Mouse (Mus musculus) telencephalon, adult 2 months (tissue): ENCODE measurements around the gene Zfhx3.

Experiments
- DNase-seq: peaks from one replicate; pipeline ENCODE4 v3.0.0-alpha.2; 2011; ENCODE audit warnings: low read depth, low spot score

The Zfhx3 gene

DNA sequence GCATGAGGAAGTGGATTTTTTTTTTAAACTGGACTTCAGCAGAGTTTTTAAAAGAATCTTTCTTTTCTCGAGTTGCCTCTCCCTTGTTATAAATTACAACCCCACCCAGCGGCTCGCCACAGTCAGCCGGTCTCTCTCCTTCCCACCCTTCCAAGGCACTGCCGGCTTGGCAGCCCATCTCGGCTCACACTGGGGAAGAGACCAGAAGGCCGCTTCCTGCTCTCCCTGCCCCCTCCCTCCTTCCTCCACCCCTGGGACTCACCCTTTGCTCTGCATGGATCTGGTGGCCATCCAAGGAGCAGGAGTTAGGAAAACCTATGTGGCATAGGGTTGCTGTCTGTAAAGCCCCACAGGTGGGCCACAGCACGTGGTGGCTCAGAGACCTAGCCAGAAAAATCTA, 705.1 kb downstream of the Zfhx3 start:
- DNase-seq: no peak

DNA sequence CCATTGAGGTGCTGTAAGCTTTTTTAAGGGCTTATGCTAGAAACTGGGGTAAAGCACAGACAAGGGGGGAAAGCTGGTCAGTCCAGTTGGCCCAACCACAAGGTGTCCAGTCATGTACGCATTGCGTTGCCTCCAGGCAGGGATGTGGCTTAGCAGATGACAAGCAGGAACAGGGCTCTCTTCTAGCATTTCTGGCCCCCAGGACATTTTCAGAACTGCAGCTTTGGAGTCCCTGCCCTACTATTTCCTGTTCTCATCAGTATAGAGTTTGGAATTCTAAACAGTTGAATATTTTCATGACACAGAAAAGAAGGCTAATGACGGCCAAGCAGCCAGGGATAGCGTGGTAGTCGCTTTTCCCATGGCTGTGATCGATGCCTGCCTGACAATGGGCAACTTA, 706.5 kb downstream of the Zfhx3 start:
- DNase-seq: no peak

DNA sequence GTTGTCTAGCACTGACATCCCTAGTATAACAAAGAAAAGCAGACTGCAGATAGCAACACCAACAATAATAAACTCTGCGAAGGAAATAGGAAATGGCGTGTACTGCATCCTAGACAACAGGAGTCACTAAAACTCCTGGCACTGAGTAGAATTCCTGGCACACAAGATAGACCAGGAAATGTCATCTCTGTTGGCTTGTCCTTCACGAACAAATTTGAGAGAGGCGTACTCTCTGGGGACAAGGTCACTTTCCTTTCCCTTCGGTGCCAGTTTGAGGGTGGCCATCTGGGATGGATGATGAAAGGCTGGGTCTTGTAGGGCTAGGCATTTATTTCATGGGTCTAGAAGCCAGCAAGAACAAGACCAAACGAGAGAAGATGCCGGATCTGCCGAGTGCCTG, 708.4 kb downstream of the Zfhx3 start:
- DNase-seq: no peak

DNA sequence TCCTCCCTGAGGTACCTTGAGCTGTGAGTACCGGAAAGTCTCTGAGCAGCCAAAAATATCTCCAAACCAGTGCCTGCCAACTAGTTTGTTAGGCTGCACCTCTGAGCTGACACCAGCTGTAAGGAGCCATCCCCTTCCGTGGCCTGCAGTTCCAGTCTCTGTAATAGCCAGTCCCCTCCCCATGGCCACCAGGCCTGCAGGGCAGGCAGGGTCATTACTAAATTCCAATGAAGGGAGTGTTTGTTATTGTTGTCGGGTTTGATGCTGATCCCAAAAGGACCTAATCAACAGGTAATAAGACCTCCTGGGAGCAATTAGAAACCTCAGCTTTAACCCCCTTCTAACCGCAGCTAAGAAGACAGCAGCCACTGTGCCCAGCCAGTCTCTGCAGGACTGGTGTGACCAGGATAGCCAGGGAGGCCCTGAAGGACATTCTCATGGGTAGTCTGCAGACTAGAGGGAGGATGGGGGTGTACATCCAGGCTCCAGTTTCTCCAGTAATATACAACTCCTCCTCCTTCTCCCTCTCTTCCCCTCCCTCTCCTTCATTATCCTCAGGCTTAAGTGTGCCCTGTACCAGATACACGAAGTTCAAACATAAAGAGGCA, 719.1 kb downstream of the Zfhx3 start:
- DNase-seq: no peak

DNA sequence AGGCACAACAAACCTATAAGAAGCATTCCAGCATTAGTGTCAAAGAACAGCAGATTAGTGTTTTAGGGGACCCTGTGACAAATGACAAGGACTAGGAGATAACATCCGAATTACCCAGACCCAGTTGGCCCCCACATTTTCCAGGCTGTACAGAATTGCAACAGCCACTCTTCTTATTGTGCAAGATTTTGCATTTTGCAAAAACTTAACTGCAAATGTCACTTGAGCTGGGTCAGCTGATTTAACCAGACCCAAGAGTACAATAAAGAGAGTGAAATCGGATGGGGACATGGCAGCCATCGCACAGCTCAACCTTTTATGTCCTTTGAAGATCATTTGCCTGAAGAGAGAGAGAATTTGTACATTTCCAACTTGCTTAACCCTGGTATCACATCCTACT, 720.3 kb downstream of the Zfhx3 start:
- no peak for DNase-seq

DNA sequence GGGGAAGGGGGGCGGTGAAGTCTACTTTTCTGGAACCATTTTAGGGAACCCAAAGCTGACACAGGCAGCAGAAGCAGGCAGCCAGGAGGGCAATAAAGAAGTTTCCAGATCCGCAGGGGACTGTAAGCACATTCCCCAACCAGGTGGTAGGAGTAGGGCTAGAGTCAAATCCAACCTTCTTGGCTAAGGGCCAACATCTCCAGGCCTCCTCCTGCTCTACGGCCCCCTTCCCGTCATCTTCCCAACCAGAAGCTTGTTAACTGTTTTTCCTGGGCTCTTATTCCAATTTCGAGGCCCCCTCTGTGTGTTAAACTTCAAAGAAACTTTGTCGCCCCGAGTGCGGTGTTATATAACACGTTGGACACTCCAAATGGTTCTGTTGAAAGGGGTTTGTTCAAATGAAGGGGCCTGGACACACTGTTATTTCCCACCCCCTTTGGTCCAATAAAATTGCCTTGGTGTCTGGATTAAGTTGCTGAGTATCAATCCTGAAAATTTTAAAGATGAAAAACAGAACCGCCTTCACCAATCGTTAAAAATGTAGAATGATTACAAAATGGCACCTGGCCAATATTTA, 729.6 kb downstream of the Zfhx3 start:
- DNase-seq: no peak

DNA sequence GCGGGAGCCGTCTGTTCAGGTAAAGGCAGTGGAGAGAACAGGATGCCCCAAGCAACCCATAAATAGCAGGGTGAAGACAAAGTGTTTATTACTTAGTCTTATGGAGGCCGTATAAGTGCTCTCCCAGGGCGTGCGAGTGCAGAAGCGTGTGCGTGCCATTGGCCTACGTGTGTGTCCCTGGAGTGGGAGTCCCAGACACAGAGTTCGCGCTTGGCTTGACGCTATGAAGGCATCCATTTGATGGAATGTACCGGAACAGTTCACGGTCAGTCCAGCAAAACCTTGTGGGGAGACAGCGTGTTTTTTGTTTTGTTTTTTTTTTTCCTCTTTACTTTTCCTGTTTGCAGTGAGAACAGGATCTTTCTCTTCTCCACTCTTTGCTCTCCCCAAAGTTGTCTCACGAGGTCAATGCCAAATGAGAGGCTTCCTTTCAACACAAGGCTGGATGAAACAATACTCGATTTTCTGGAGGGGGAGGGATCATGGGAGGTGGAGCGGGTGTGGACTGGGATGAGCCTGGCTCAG, 732.6 kb downstream of the Zfhx3 start:
- DNase-seq: no peak

DNA sequence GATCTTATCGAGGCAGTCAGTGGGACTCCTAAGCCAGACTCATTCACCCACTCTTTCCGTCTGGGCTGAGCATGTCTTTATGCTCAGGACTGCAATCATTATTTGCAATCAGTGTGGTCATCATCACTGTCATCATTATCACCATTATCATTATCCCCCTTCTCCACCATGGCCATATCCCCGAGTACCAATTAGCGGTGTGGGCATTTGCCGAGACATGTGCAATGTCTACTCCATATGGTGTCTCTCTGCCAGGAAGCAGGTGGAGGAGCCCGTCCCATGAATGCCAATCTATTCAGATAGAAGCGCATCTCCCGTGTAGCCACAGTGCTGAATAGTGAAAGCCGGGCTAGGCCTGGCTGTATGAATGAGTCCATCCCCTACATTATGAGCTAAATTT, 747.2 kb downstream of the Zfhx3 start:
- no peak for DNase-seq

DNA sequence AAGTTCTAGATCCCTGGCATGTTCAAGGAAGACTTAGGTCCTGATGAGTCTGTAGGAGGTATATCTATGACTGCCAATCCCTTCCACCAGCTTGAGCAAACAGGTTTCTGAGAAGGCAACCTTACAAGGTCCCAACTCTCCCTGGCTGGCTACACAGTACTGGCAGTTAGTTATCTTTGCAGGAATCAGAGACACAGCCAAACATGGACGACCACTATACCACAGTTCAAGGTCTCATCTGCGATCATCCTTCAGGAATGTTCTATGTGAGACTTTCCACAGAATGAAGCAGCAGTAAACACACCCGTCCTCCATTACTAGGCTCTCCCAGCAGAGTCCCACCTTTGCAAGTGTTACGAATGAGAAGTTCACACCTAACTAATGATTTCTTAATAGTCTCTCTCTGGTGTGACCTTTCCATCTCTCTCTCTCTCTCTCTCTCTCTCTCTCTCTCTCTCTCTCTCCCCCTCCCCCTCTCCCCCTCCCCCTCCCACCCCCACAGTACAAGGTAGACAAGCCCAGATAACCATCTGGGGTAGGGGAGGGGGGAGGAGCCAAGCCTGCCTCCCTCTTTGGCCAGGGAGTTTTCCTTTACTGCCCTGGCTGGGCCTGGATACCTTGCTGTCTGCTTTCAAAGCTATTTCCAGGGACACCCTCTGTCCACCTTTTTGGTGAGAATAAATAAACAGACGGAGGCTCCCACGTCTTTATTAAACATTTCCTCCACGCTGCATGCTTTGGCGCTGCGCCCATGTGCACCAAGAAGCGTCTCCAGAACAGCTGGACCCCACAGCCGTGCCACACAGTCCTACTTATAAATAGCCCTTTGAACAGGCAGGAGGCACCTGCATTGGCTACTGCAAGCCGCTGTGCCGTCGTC, 748.4 kb downstream of the Zfhx3 start:
- no peak for DNase-seq

DNA sequence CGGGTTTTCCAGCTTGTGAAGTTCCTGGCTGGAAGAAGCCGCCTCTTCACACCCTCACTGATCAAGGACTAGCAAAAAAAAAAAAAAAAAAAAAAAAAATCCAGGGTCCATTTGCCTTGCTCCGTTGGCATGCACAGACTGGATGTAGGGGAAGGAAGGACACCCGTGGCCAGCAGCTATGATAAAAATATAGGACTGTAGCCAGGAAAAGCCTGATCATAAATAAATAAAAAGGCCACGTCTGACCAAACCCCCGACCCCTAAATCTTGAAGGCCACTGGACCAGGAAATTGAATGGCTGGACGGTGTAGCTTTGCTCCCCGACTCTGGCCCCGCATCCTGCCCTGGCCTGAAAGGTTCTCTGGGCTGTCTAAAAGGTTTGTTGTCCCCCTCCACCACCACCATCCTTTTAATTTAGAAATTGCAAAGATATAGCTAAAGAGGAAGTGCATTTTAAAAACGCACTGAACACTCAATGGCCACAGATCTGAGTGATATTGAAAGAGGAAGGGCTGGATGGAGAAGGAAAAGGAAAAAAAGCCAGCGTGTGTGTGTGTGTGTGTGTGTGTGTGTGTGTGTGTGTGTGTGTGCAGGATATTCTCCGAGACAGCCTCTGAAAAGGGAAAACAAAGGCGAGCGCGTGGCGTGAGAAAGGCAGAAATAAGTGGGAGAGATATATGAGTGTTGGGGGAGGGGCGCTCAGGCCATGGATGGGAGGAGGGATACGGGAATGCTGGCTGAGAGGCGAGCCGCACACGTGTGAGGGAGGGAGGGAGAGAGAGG, 749.2 kb downstream of the Zfhx3 start:
- DNase-seq: no peak

DNA sequence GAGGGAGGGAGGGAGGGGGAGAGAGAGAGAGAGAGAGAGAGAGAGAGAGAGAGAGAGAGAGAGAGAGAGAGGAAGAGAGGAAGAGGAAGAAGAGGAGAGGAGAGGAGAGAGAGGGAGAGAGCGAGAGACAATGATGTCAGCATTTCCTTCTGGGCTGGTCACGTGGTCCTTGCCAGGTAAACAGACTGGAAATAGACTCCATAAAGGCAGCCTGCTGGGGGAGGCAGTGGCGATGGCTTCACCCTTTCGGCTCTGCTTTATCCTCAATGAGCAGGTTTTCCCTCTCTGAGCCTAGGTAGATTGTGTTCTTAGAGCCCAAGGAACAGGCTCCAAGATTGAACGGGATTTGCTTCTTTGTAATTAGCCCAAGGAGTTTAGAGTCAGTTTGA, 749.8 kb downstream of the Zfhx3 start:
- no peak for DNase-seq

DNA sequence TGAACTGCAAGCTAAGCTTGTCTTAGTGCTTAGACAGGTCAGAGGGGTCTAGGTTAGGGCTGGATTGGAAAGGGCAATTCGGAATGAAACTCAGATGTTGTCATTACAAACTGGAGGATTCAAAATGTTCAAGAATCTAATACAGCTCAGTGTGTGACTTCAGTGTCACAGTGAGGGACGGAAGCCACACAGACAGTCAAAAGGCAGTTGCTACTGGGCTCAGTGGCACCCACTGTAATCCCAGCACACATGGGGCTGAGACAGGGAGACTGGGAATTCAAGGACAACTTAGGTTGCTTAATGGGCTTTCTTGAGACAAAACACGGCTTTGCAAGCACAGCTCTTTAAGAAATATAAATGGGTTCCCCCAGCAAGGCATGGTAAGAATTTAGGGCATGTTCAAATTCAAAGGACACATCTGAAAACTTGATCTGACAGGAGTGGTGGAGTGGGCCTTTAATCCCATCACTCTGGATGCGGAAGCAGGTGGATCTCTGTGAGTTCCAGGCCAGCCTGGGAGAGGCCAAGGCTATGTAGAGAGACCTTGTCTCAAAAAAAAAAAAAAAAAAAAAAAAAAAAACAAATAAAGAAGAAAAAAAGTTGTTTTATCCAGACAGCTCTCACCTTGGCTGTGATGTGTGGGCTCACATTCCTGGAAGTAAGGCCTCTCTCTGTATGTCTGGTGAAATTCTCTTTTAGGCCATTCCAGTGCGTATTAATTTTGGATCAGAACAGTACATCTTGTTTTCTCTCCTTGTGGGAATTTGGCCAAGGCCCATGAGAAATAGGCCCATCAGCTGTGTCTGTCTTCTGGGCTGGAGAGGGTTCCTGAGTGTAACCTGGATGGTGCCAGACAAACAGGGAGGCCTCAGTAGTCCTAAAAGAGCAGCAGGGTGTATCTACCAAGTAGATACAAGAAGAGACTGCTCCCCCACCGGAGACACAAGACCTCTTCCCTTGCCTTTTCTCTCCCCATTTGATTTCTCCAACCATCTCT, 750.5 kb downstream of the Zfhx3 start:
- DNase-seq: no peak

DNA sequence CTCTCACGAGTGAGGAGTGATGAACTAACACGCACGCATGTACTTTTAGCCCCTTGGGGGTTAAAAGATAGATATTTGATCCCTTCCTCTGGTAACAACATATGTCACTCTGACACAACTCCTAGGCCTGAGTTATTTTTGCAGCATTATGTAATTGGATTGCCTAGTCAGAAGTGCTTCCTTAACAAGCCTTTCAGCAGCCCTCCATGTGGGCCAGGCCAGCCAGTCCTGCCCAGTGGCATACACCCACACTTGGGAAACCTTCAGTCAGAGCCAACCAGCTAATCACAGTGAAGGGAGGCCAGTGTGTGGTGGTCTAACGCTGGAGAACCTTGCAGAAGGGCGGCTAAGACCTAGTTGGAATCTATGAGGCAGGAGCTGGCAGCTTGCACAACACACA, 751.4 kb downstream of the Zfhx3 start:
- no peak for DNase-seq

DNA sequence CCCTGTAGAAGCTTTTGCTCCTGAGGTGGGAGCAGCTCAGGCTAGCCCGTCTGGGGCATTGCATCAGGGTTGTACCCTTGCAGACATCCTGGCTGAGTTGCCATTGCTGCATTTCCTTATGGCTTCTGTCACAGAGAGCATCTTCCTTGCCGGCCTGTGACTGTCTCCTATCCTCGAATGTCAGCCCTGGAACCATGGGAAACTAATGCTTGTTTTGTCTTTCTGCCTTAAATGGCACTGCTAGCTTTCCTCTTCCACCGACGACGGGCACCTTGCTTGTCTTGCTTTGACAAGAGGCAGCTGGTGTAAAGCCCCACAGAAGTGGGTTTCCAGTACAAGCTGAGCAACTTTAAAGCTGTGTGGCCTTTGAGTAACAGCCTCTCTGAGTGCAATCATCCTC, 752.1 kb downstream of the Zfhx3 start:
- DNase-seq: no peak

DNA sequence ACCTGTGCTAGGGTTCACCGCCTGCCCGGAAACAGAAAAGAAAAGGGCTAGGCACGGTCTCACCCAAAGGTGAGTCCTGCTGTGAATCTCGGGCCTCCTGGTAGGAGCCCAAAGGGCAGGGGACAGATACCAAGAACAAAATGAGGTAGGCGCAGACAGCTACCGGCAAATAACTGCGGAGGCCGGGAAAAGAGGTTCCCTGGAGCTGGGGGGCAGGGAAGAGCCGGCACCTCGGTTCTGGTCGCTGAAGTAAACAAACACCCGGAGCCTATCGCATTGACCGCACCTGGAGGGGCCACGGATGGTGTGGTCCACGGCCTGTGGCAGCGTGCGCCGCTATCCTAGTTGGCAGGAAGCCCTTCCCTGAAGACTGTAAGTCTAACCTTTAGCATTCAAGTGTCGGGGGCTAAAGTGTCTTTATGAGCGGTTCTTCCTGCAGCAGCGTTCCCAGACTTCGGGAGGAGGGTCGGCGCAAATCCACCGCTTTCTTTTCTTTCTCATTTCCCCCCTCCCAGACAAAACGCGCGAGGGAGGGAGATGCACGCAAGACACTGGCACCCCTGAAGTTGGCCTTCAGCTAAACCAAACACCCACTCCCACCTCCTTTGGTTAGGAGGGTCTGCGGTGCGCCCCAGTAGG, 752.9 kb downstream of the Zfhx3 start:
- no peak for DNase-seq

DNA sequence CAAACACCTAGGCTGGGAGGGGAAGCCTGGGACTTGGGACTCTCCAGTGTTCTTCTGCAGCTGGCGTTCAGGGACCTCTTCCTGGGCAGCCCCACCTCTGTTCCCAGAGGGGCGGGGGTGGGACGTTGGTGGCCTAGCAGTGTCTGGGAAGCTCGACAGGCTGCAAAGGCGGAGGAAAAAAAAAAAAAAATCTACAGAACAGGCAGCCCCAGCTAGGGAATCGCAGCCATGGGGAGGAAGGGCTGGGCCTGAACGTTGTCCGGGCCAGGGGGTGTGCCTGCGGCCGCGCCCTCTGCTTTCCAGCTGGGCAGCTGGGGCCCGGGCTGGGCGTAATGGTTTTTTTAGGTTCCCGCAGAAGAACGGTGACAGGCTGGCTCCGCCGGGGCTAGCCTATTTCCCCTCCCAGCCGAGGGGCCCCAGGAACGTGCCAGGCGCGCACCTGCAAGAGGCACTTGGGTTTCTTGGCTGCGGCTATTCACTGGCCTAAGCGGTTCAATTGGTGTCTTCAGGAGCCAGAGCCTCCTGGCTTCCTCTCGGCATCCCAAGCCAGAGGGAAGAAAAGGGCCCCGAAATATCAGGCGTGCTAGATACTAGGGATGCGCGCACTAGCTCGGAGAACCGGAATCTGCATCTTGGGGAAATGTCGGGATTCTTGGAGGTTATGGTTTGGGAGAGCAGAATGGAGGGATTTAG, 753.6 kb downstream of the Zfhx3 start:
- DNase-seq: no peak

DNA sequence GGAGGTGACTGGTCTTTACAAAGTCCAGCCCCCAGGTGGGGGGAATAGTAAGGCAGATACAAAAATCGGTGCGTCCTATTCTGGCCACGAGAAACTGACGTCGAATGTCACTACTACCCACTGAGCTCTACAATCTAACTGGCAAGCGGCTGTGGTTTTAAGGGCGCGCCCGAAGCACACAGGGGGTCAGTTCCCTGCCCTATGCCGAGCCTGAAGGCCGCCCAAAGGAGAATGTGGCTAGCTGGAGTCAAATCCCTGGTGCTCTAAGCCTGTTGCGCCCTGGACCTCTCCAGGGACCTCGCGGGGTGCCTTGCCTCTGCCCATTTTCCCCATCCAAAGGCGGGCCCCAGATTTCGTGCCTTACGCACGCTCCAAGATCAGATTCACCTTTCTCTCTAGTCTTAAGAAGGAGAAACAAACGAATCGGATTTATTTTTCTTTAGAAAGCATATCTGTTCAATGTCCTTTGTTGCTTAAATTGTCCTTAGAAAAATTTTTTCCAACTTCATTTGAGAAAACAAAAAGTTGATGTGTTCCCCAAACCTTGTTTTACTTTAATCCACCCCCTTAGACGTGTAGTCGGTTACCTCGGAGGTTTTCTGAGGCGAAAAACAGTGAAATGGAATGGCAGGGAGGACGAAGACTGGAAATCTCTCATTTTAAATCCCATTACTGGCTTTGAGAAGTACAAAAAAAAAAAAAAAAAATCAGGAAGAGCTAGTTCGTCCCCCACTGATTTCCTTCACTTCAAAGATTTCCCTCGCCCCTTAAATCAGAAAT, 754.4 kb downstream of the Zfhx3 start:
- DNase-seq: no peak

DNA sequence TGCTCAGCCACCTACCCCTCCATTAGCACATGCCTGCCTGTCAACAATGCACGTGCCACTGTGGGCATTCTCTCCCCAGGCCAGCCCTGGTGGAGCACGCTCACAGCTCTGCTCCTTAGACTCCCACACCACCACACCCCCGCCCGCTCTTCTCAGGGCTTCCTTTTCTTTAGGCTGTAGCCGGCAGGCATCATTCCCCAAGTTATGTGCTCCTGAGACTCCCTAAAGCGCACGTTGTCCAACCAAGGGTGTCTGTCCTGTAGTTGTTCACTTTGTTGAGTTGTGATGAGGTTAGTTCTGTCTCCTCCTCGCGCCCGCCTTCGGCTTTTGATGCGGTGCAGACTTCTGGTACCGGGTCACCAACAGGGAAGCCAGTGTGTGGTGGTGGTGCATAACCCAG, 755.1 kb downstream of the Zfhx3 start:
- DNase-seq: no peak

DNA sequence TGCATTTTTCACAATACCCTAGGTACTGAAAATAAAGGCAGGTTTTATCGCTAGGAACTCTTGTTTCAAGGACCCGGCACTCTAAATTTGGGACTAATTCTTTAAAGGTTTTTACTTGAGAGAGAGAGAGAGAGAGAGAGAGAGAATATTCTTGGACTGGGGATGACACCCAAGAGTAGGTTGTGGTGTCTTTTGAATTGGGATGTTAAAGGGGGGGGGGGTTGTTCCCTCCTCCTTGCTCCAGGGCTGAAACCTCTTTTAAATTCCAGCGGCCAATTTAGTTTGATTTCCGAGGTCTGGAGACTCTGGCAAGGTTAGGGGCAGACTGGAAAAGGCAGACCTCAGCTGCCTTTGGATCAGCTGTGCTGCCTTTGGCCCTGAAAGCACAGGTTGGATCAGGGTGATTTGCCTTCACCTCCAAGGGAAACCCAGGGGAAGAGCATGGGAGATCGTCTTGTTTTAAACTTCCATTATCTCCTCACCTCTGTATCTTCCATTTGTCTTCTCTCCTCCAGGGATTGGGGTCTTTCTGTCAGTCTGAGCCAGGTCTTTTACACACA, 755.7 kb downstream of the Zfhx3 start:
- no peak for DNase-seq
